In genomic region chr12:111162312-111163061, GRCm38 (mm10) we compare ENCODE assay signal across 7 mouse cellular contexts. TPM values are rescaled to one million over a fixed set of nuclear protein-coding genes. Genes with fewer than 3 reads are reported as not detected.
DNase-seq lines count a peak whose midpoint lies in the region; ATAC-seq lines count a peak whose summit lies in the region.

No protein-coding gene starts in this region.

- no peaks in the 10 kb centered on the region for H3K9me3 ChIP-seq in heart, embryonic 11.5 days (replicated peaks; ENCODE audit: control insufficient read depth, low read length)
- no peaks in the 10 kb centered on the region for H3K9me3 ChIP-seq in lung, embryonic 16.5 days (ENCODE audit: control insufficient read depth, low read length)

- H3K4me1 ChIP-seq in heart, embryonic 11.5 days (ENCODE audit: control insufficient read depth, insufficient read depth, low read length), result peaks cover 18% of the 10 kb centered on the region
- H3K4me1 ChIP-seq in lung, embryonic 16.5 days (replicated peaks; ENCODE audit: control insufficient read depth, insufficient read depth, low read length), result peaks cover 25% of the 10 kb centered on the region

- 9% methylated on average over 16 of the region's 16 CpGs for WGBS in heart, embryonic 11.5 days (ENCODE audit: insufficient replicate concordance)
- 8% methylated on average over 16 of the region's 16 CpGs for WGBS in lung, embryonic 16.5 days

- peak overlapping the region; percentile 61 for H3K9ac ChIP-seq in heart, embryonic 11.5 days (ENCODE audit: low read depth, low read length)
- H3K9ac ChIP-seq in lung, embryonic 16.5 days (ENCODE audit: low read length), result peak overlapping the region; percentile 62

- no peaks in the 10 kb centered on the region for H3K27me3 ChIP-seq in heart, embryonic 11.5 days (ENCODE audit: control insufficient read depth, insufficient read depth, low read length)
- no peaks in the 10 kb centered on the region for H3K27me3 ChIP-seq in lung, embryonic 16.5 days (ENCODE audit: control insufficient read depth, insufficient read depth, low read depth, low read length)

- ATAC-seq in heart, embryonic 11.5 days (replicated peaks; ENCODE audit: insufficient number of reproducible peaks, low FRiP score, low TSS enrichment), result no peak
- ATAC-seq in lung, embryonic 16.5 days (ENCODE audit: low read depth), result peak; percentile 31

- H3K36me3 ChIP-seq in heart, embryonic 11.5 days (ENCODE audit: control insufficient read depth, insufficient read depth, low read length), result no peaks in the 10 kb centered on the region
- no peaks in the 10 kb centered on the region for H3K36me3 ChIP-seq in lung, embryonic 16.5 days (ENCODE audit: control insufficient read depth, insufficient read depth, low read length)

- DNase-seq in MEL-GATA-1-ER (ENCODE audit: extremely low read depth, low read depth), result peak; percentile 64
- DNase-seq in brain, embryonic 18.5 days (ENCODE audit: low read depth, low spot score), result peak; percentile 83
- peak; percentile 47 for DNase-seq in kidney, postnatal 14 days
- DNase-seq in right cerebral cortex, postnatal 10 days (ENCODE audit: low spot score in 2 of 2), result peak; percentile 72 to 83
- no peak for DNase-seq in spleen, postnatal 4 days (ENCODE audit: low spot score in 2 of 2)

- H3K27ac ChIP-seq in heart, embryonic 11.5 days (ENCODE audit: low read depth, low read length), result peak overlapping the region; percentile 10; the same call in 1 of the 2 replicates
- no peak overlapping the region; the same call in 1 of the 2 replicates for H3K27ac ChIP-seq in lung, embryonic 16.5 days (ENCODE audit: low read length)

- peak overlapping the region; percentile 64 for H3K4me2 ChIP-seq in heart, embryonic 11.5 days
- H3K4me2 ChIP-seq in lung, embryonic 16.5 days (ENCODE audit: low read depth, low read length), result peak overlapping the region; percentile 62

- H3K4me3 ChIP-seq in heart, embryonic 11.5 days (ENCODE audit: low read depth, low read length), result peak overlapping the region; percentile 31
- peak overlapping the region; percentile 36 for H3K4me3 ChIP-seq in lung, embryonic 16.5 days (ENCODE audit: low read length)

RNA-seq across cellular contexts. Expression of gene Traf3, which starts 3.7 kb away (rescaled TPM):
- polyA plus RNA-seq in heart, embryonic 11.5 days (2014; fragmentation: Nextera tagmentation; extraction: Ambion mirVana), result 6.9 and 8.2 TPM in 2 replicates
- polyA plus RNA-seq in lung, embryonic 16.5 days (2015; fragmentation: Nextera tagmentation; extraction: Ambion mirVana), result 5.8 and 7.7 TPM in 2 replicates

RNA-seq across cellular contexts. Expression of gene 4930595D18Rik, which starts 21.8 kb away (rescaled TPM):
- polyA plus RNA-seq in heart, embryonic 11.5 days (2014; fragmentation: Nextera tagmentation; extraction: Ambion mirVana), result not detected in 2 replicates
- polyA plus RNA-seq in lung, embryonic 16.5 days (2015; fragmentation: Nextera tagmentation; extraction: Ambion mirVana), result not detected in 2 replicates

Comparison
In these comparisons a context has a peak if more than half of its experiments do, and no peak if none do; other contexts are left out.
1. DNase-seq: peak in MEL-GATA-1-ER (single experiment), brain, embryonic 18.5 days (single experiment), kidney, postnatal 14 days (single experiment) and right cerebral cortex, postnatal 10 days (2 of 2); none in spleen, postnatal 4 days (0 of 2).